Mouse (Mus musculus) embryo, embryonic 9.5 days (tissue): ENCODE results near the gene Cdip1.
"Not testable (repeated sequence)": the region's sequence is repeated elsewhere in the genome, so short reads cannot be mapped to it uniquely, and the experiment has no call there.

Experiments used
- DNase-seq: peaks from one replicate; pipeline ENCODE4 v3.0.0-alpha.2; 2017; ENCODE audit errors: extremely low spot score

Gene Cdip1

GRCm38 (mm10) chr16:4789810-4790559, at the start of gene Cdip1:
Cdip1 (minus strand) TSS chr16:4790292.
- peak; percentile 97 for DNase-seq

- DNase-seq: no peak
These were observed 49.5 kb upstream of the Cdip1 start for GRCm38 (mm10) chr16:4839552-4839951.

- no peak for DNase-seq
These were observed 47.5 kb upstream of the Cdip1 start for GRCm38 (mm10) chr16:4837631-4838030.

DNA sequence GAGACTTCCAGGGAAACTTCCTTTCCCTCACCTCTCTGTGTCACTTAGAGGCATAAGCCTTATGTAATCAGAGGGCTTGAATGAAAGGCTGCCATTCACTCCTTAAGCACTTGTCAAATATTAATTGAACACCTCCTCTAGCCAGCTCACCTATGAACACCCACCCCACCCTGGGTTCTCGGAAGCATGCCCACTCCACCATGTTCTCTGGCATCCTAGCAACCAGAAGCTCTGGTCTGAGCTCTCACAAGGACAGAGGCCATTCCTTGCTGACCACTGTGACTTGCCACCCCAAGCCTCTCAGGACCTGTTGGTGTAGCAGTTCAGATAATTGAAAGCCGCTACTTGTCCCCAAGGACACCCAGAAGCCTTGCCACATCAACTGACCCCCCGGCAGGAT, 45.1 kb upstream of the Cdip1 start, which contains the start of gene 4930562C15Rik:
Gene 4930562C15Rik, plus strand, starts transcription at position 226 of the 400 bp plus-strand sequence.
- DNase-seq: no peak

GRCm38 (mm10) chr16:4833858-4834257, 43.8 kb upstream of the Cdip1 start:
- no peak for DNase-seq

GRCm38 (mm10) chr16:4831650-4832419, 41.7 kb upstream of the Cdip1 start:
- no peak for DNase-seq

- DNase-seq: no peak
These were observed 39.3 kb upstream of the Cdip1 start for GRCm38 (mm10) chr16:4829271-4829900.

GRCm38 (mm10) chr16:4827639-4828038, 37.5 kb upstream of the Cdip1 start:
- DNase-seq: no peak

DNA sequence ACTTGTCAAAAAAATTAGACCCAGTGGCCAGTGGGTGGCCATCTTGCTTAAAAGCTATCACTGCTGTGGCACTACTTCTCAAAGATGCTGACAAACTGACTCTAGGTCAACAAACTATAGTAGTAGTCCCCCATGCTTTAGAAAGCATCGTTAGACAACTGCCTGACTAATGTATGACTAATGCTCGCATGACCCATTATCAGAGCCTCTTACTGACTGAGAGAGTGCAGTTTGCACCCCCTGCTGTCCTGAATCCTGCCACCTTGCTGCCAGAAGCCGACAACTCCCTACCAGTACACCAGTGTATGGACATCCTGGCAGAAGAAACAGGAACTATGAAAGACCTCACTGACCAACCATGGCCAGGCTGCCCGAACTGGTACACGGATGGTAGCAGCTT, 34.4 kb upstream of the Cdip1 start:
- not testable (repeated sequence) for DNase-seq

GRCm38 (mm10) chr16:4818349-4818748, 28.3 kb upstream of the Cdip1 start:
- DNase-seq: no peak

- no peak for DNase-seq
These were observed 6.5 kb upstream of the Cdip1 start for GRCm38 (mm10) chr16:4796631-4797030.

DNA sequence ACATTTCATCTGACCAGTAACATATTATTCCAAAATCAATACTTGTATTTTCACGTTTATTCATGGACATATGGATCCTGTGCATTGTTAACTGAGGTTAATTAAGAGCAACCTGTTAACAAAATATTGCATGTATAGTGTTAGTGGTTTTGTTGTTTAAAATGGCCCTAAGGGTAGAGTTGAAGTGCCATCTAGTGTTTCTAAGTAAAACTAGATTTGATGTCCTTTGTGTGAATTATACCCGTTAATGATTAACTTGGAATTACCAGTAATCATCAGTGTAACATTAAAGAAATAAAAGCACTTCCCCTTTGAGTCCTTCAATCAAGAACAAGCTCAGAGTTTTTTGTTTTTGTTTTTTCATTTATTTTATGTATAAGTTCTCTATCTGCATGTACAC, 1.2 kb upstream of the Cdip1 start:
- no peak for DNase-seq

- no peak for DNase-seq
These were observed 752 bp downstream of the Cdip1 start for GRCm38 (mm10) chr16:4789311-4789768.

GRCm38 (mm10) chr16:4788176-4788575, 1.9 kb downstream of the Cdip1 start:
- DNase-seq: no peak

GRCm38 (mm10) chr16:4785706-4786105, 4.4 kb downstream of the Cdip1 start:
- no peak for DNase-seq

GRCm38 (mm10) chr16:4782515-4782914, 7.6 kb downstream of the Cdip1 start:
- DNase-seq: no peak

DNA sequence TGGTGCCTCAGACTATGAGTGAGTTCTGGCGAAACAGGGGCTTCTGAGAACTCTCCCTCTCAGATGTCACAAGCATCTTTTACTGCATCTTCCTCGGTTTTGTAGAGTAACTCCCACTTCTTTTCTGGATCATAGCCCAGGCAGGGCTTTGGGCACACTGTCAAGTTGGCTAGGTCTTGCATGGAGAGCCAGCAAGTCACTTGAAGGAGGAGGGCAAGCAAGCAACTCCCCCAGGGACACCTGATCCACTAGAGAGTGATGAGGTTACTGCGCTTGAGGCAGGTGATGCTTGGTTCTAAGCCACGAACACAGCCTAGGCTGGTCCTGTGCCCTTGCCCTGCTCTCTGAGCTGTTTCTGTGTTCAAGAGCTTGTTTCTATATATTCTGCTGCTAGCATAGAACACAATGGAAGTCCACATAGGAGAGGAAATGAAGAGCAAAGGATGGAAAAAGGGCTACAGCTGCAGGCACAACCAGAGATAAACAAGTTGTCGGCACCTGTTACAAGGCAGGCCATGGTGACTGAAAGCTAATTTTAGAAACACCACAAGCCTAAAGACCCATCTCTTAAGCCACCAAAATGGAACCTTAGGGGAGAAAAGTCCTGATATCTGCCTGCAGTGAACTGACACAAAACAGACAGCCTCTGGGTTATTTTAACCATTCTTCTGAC, 8.4 kb downstream of the Cdip1 start:
- no peak for DNase-seq

GRCm38 (mm10) chr16:4778940-4779339, 11.2 kb downstream of the Cdip1 start:
- no peak for DNase-seq

DNA sequence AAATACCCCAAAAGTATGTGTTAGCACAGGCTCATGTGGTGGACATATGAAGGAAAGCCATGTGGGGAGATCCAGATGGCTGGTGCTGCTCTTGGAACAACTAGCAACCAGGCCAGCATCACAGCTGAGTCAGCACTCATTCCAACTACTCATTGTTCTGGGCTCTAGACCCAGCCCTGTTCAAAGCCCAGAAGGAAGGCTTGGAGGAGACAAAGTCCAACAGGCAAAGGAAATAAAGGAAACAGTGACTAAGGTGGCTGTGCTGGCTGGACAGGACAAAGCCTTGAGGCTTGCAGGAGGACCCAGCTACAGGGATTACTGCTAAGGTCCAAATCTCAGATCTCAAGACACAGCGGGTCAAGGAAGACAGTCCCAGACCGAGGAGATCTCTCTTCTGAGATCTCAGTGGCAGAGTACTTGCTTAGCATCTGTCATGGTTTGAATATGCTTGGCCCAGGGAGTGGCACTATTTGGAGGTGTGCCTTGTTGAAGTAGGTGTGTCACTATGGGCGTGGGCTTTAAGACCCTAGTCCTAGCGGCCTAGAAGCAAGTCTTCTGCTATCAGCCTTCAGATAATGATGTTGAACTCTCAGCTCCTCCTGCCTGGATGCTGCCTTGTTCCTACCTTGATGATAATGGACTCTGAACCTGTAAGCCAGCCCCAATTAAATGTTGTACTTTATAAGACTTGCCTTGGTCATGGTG, 12.0 kb downstream of the Cdip1 start:
- no peak for DNase-seq

- no peak for DNase-seq
These were observed 12.8 kb downstream of the Cdip1 start for GRCm38 (mm10) chr16:4777171-4777904.
